Mouse (Mus musculus): ENCODE measurements around the gene Zfp418. TPM values are rescaled to one million over a fixed set of nuclear protein-coding genes. Genes with fewer than 3 reads are reported as not detected.

Gene Zfp418
- polyA plus RNA-seq (2017; shearing (Covaris generic)), result 1.4 TPM

GRCm38 (mm10) chr7:7171227-7172147 lies at the start of gene Zfp418:
Gene Zfp418 (plus strand): TSS chr7:7171330.

DNA sequence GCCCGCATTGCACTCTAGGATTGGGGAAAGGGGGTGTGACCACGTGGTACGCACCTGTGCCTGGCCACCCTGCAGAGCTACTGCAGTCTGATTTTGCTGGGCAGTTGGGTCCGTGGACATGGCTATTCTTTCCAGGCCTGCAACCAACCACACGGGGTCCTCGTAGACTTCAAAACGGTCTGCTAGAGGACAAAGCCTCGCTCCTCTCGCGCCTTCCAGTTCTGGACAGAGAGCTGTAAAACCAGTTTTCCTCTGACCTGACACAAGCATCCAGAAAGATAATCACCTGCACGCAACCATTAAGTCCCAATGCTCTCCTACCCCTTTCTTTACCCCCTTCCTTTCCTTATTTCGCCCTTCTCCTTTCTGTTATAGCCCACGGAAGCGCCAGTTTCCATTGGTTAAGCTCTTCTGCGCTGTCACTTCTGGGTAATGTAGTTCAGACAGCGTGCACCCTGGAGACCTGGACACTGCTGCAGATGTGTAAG lies 34.7 kb upstream of the Zfp418 start, which contains the start of gene Zfp773:
Gene Zfp773 (minus strand): TSS at position 377 of the 488 bp plus-strand sequence.

GRCm38 (mm10) chr7:7209313-7210151 lies 38.4 kb downstream of the Zfp418 start, which contains the start of gene Zfp772:
Gene Zfp772 (minus strand): TSS chr7:7209998.

Other genes with a start within 250 kb of the Zfp418 start
- not detected for gene Aurkc, start 176.0 kb upstream of the Zfp418 start, polyA plus RNA-seq (2017; shearing (Covaris generic))
- 67.5 TPM for gene Zfp954, start 49.8 kb upstream of the Zfp418 start, polyA plus RNA-seq (2017; shearing (Covaris generic))
- 24.0 TPM for gene Zfp773, start 34.6 kb upstream of the Zfp418 start, polyA plus RNA-seq (2017; shearing (Covaris generic))
- gene Zfp772, start 38.7 kb downstream of the Zfp418 start, polyA plus RNA-seq (2017; shearing (Covaris generic)), result 2.0 TPM
- not detected for gene Vmn2r29, start 76.0 kb downstream of the Zfp418 start, polyA plus RNA-seq (2017; shearing (Covaris generic))
- 0.85 TPM for gene Gm45844, start 107.0 kb downstream of the Zfp418 start, polyA plus RNA-seq (2017; shearing (Covaris generic))
- gene Clcn4, start 129.5 kb downstream of the Zfp418 start, polyA plus RNA-seq (2017; shearing (Covaris generic)), result 65.0 TPM
- not detected for gene Vmn2r30, start 166.3 kb downstream of the Zfp418 start, polyA plus RNA-seq (2017; shearing (Covaris generic))
- gene Gm45783, start 203.2 kb downstream of the Zfp418 start, polyA plus RNA-seq (2017; shearing (Covaris generic)), result not detected
- gene Vmn2r31, start 228.4 kb downstream of the Zfp418 start, polyA plus RNA-seq (2017; shearing (Covaris generic)), result 0.20 TPM